8 mouse cellular contexts compared by ENCODE assay signal in the genomic region with DNA sequence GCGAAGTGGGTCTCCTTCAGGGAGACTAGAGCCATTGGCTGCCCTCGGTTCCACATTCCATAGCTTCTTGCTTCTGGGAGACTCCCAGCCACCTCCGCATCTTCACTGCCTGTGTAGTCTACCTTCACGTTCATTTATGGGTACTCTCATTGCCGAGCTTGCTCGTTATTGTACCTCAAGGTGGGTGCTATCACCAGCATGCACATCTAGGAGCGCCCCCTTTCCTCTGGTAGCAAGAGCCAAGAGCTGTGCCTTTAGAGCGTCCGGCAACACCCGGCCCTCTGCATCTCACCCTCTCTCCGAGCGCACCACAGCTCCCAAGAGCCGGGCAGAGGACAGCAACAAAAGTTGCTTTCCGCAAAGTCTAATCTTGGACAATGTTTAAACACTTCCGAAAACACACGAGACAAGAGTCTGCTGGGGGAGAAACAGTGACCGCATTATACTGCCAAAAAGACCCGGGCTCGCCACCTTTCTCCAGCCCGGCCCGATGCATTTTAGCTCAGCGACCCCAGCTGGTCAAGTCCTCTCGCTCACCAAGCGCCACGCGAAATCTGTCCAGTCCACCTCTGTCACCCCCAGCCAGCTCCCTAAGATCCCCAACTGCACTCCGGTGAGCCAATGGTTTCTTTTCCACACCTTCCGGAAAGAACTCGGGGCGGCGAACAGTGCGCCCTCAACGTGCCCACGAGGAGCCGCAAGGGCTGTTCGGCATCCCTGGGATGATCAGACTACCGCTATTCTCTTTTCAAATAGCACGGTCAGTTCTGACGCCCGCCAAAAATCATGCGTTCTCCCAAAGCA. TPM values are rescaled to one million over a fixed set of nuclear protein-coding genes. Genes with fewer than 3 reads are reported as not detected.
A peak's percentile ranks its signal among the peaks of the same experiment; 100 is the strongest.
DNase-seq lines count a peak whose midpoint lies in the region; ATAC-seq and TF ChIP-seq lines count a peak whose summit lies in the region.

No protein-coding gene starts in this region.

- WGBS in forebrain, postnatal 0 days, result under 1% methylated on average over 41 of the region's 41 CpGs
- under 1% methylated on average over 41 of the region's 41 CpGs for WGBS in intestine, embryonic 16.5 days
- WGBS in limb, embryonic 13.5 days, result under 1% methylated on average over 41 of the region's 41 CpGs
- WGBS in midbrain, embryonic 14.5 days, result under 1% methylated on average over 41 of the region's 41 CpGs

- peak; percentile 50 for DNase-seq in R1 (ENCODE audit: low read depth, low spot score)
- no peak for DNase-seq in forebrain, postnatal 0 days
- DNase-seq in midbrain, embryonic 14.5 days, result peak; percentile 84
- DNase-seq in telencephalon, adult 2 months (ENCODE audit: low read depth, low spot score), result peak; percentile 40
- DNase-seq in spleen, postnatal 14 days (ENCODE audit: low spot score in 2 of 2), result no peak

- H3K27ac ChIP-seq in brown adipose tissue, adult 24 weeks (replicated peaks; ENCODE audit: low read depth, low read length), result no peak overlapping the region
- H3K27ac ChIP-seq in forebrain, postnatal 0 days (ENCODE audit: low read depth, low read length), result peak overlapping the region; percentile 84
- H3K27ac ChIP-seq in intestine, embryonic 16.5 days (ENCODE audit: low read length), result no peak overlapping the region
- H3K27ac ChIP-seq in limb, embryonic 13.5 days, result peak overlapping the region; percentile 78
- H3K27ac ChIP-seq in midbrain, embryonic 14.5 days (replicated peaks; ENCODE audit: low read depth, low read length), result peak overlapping the region; percentile 94

- H3K4me2 ChIP-seq in forebrain, postnatal 0 days (ENCODE audit: low read depth), result peak overlapping the region; percentile 83
- H3K4me2 ChIP-seq in intestine, embryonic 16.5 days (ENCODE audit: low read depth, low read length), result peak overlapping the region; percentile 97
- H3K4me2 ChIP-seq in limb, embryonic 13.5 days (replicated peaks), result peak overlapping the region; percentile 86
- H3K4me2 ChIP-seq in midbrain, embryonic 14.5 days (ENCODE audit: low read length), result peak overlapping the region; percentile 73

- peak overlapping the region; percentile 47 for H3K4me3 ChIP-seq in brown adipose tissue, adult 24 weeks (ENCODE audit: insufficient read depth, low read depth, low read length)
- peak overlapping the region; percentile 81 for H3K4me3 ChIP-seq in forebrain, postnatal 0 days (ENCODE audit: low read depth, low read length)
- peak overlapping the region; percentile 58 for H3K4me3 ChIP-seq in intestine, embryonic 16.5 days (ENCODE audit: low read length)
- H3K4me3 ChIP-seq in limb, embryonic 13.5 days, result peak overlapping the region; percentile 59
- peak overlapping the region; percentile 70 for H3K4me3 ChIP-seq in midbrain, embryonic 14.5 days (replicated peaks; ENCODE audit: low read depth, low read length)

- TF ChIP-seq CTCF in forebrain, postnatal 0 days (IDR thresholded peaks at IDR 0.05; ENCODE audit: low read depth), result peak; percentile 29

- peak; percentile 17 for ATAC-seq in forebrain, postnatal 0 days
- ATAC-seq in intestine, embryonic 16.5 days, result peak; percentile 43; the same call in 1 of the 2 replicates
- ATAC-seq in limb, embryonic 13.5 days (ENCODE audit: low FRiP score, low read depth), result peak; percentile 31
- ATAC-seq in midbrain, embryonic 14.5 days (ENCODE audit: low FRiP score, low TSS enrichment), result peak; percentile 57

- H3K4me1 ChIP-seq in brown adipose tissue, adult 24 weeks (ENCODE audit: control insufficient read depth, insufficient read depth, insufficient read length, low read length), result no peaks in the 10 kb centered on the region; the same call in 1 of the 2 replicates
- 0 out of 2 replicates have a peak, but pooled peaks cover 8% of the 10 kb centered on the region for H3K4me1 ChIP-seq in forebrain, postnatal 0 days (ENCODE audit: insufficient read depth)
- peaks cover 12% of the 10 kb centered on the region; the same call in 1 of the 2 replicates for H3K4me1 ChIP-seq in intestine, embryonic 16.5 days (ENCODE audit: control insufficient read depth, insufficient read depth, low read length)
- peaks cover 27% of the 10 kb centered on the region for H3K4me1 ChIP-seq in limb, embryonic 13.5 days
- peaks cover 17% of the 10 kb centered on the region for H3K4me1 ChIP-seq in midbrain, embryonic 14.5 days (ENCODE audit: control insufficient read depth, insufficient read depth, low read length)

- no peaks in the 10 kb centered on the region for H3K9me3 ChIP-seq in forebrain, postnatal 0 days (ENCODE audit: low read length)
- no peaks in the 10 kb centered on the region for H3K9me3 ChIP-seq in intestine, embryonic 16.5 days (ENCODE audit: control insufficient read depth, low read length)
- H3K9me3 ChIP-seq in limb, embryonic 13.5 days, result no peaks in the 10 kb centered on the region
- H3K9me3 ChIP-seq in midbrain, embryonic 14.5 days (ENCODE audit: control insufficient read depth, low read length), result no peaks in the 10 kb centered on the region

- peak overlapping the region; percentile 64 for H3K9ac ChIP-seq in forebrain, postnatal 0 days
- peak overlapping the region; percentile 62; the same call in 1 of the 2 replicates for H3K9ac ChIP-seq in intestine, embryonic 16.5 days (ENCODE audit: low read depth, low read length)
- peak overlapping the region; percentile 76 for H3K9ac ChIP-seq in limb, embryonic 13.5 days
- H3K9ac ChIP-seq in midbrain, embryonic 14.5 days (replicated peaks; ENCODE audit: low read length), result peak overlapping the region; percentile 80

- H3K36me3 ChIP-seq in forebrain, postnatal 0 days (ENCODE audit: insufficient read depth), result no peaks in the 10 kb centered on the region
- no peaks in the 10 kb centered on the region for H3K36me3 ChIP-seq in intestine, embryonic 16.5 days (ENCODE audit: control insufficient read depth, insufficient read depth, low read length)
- H3K36me3 ChIP-seq in limb, embryonic 13.5 days, result no peaks in the 10 kb centered on the region
- H3K36me3 ChIP-seq in midbrain, embryonic 14.5 days (ENCODE audit: control insufficient read depth, insufficient read depth, low read length), result no peaks in the 10 kb centered on the region

- no peaks in the 10 kb centered on the region for H3K27me3 ChIP-seq in forebrain, postnatal 0 days (ENCODE audit: insufficient read depth, low read length)
- H3K27me3 ChIP-seq in intestine, embryonic 16.5 days (replicated peaks; ENCODE audit: control insufficient read depth, insufficient read depth, low read length), result peaks cover 28% of the 10 kb centered on the region
- H3K27me3 ChIP-seq in limb, embryonic 13.5 days, result 0 out of 2 replicates have a peak, but pooled peaks cover 15% of the 10 kb centered on the region
- H3K27me3 ChIP-seq in midbrain, embryonic 14.5 days (ENCODE audit: control insufficient read depth, insufficient read depth, low read length), result no peaks in the 10 kb centered on the region

RNA-seq across cellular contexts. Expression of a gene that starts 0.5 kb away (rescaled TPM):
- polyA plus RNA-seq in brown adipose tissue, adult 24 weeks (2012; ENCODE audit: insufficient read depth, insufficient read length, missing spikeins), result not detected in 2 replicates
- 45.4 and 50.4 TPM in 2 replicates for total RNA-seq in forebrain, postnatal 0 days (2014; rRNA removed)
- 3.9 and 5.6 TPM in 2 replicates for polyA plus RNA-seq in forebrain, postnatal 0 days (2015; fragmentation: Nextera tagmentation; extraction: Ambion mirVana)
- 0.23 and 0.44 TPM in 2 replicates for polyA plus RNA-seq in intestine, embryonic 16.5 days (2015; fragmentation: Nextera tagmentation; extraction: Ambion mirVana)
- polyA plus RNA-seq in limb, embryonic 13.5 days (2015; fragmentation: Nextera tagmentation; extraction: Ambion mirVana), result 5.0 and 5.8 TPM in 2 replicates
- polyA plus RNA-seq in midbrain, embryonic 14.5 days (2014; fragmentation: Nextera tagmentation; extraction: Ambion mirVana), result 22.0 and 27.6 TPM in 2 replicates

Comparison
In these comparisons a context has a peak if more than half of its experiments do, and no peak if none do; other contexts are left out.
1. DNase-seq: peak in R1 (single experiment), midbrain, embryonic 14.5 days (single experiment) and telencephalon, adult 2 months (single experiment); none in forebrain, postnatal 0 days (single experiment) and spleen, postnatal 14 days (0 of 2).
2. H3K27ac ChIP-seq: peak in forebrain, postnatal 0 days (single experiment), limb, embryonic 13.5 days (single experiment) and midbrain, embryonic 14.5 days (single experiment); none in brown adipose tissue, adult 24 weeks (single experiment) and intestine, embryonic 16.5 days (single experiment).
3. Peak in every context shown above with its lines, with median percentiles within 50 percentile points of each other: H3K4me3 ChIP-seq, ATAC-seq, H3K4me2 ChIP-seq and H3K9ac ChIP-seq.